Mouse (Mus musculus): ENCODE results near the gene Cramp1l.
A peak's percentile ranks its signal among the peaks of the same experiment; 100 is the strongest.

The Cramp1l gene

DNA sequence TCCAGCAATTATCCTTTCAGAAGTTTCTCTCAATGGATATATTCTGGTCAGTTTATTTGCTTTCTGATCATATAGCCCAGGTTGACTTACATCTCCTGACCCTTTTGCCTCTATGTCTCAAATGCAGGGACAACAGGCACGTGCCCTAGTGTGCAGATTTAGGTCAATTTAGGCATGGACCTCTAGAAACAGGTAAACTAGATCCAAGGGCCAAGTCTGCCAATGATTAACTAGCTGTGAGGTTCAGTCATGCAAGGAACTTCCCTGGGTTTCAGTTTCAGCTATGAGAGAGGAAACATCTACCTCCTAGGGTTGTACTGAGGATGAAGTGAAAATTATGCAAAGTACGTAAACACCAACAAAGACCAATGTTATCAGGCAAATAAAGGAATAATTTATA, 62.3 kb downstream of the Cramp1l start:
- no peak for DNase-seq

GRCm38 (mm10) chr17:24950671-24951070, 64.9 kb downstream of the Cramp1l start:
- no peak for DNase-seq

DNA sequence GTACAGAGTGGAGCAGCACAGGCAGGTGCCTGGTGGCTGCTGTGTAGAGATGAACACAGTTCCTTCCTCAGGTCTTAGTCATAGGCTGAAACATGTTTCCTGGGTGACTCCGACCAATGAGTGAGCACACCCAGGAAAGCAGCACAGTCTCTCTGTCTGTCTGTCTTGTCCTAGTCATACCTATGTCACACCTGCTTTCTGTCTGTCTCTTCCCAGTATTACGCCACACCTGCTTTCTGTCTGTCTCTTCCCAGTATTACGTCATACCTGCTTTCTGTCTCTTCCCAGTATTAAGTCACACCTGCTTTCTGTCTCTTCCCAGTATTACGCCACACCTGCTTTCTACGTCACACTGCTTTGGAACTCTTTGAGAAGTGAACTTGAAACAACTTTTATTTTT, 67.4 kb downstream of the Cramp1l start:
- DNase-seq = no peak

- peak; percentile 38 for DNase-seq
Observed at GRCm38 (mm10) chr17:24943589-24943988, 72.0 kb downstream of the Cramp1l start.

- DNase-seq = peak; percentile 23 to 29
Observed at GRCm38 (mm10) chr17:24943036-24943435, 72.6 kb downstream of the Cramp1l start.

DNA sequence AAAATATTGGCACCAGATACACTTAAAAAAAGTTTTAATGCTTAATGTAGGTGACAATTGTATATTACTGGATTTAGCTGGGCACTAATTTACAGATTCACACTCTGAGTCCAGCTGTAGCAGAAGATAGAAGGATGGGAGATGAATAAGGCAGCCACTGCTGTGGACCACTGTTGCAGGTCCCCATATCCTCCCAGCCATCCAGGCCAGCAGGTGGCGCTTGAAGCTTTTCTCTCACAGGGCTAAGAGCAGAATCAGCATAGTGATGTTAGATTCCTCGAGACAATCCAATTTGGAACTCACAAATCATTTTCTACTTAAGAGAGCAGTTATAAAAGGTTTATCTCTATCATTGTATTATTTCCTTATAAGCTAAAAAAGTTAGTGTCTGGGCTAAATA, 73.1 kb downstream of the Cramp1l start:
- DNase-seq = peak; percentile 68 to 74

GRCm38 (mm10) chr17:24937266-24937665, 78.3 kb downstream of the Cramp1l start:
- no peak for DNase-seq

DNA sequence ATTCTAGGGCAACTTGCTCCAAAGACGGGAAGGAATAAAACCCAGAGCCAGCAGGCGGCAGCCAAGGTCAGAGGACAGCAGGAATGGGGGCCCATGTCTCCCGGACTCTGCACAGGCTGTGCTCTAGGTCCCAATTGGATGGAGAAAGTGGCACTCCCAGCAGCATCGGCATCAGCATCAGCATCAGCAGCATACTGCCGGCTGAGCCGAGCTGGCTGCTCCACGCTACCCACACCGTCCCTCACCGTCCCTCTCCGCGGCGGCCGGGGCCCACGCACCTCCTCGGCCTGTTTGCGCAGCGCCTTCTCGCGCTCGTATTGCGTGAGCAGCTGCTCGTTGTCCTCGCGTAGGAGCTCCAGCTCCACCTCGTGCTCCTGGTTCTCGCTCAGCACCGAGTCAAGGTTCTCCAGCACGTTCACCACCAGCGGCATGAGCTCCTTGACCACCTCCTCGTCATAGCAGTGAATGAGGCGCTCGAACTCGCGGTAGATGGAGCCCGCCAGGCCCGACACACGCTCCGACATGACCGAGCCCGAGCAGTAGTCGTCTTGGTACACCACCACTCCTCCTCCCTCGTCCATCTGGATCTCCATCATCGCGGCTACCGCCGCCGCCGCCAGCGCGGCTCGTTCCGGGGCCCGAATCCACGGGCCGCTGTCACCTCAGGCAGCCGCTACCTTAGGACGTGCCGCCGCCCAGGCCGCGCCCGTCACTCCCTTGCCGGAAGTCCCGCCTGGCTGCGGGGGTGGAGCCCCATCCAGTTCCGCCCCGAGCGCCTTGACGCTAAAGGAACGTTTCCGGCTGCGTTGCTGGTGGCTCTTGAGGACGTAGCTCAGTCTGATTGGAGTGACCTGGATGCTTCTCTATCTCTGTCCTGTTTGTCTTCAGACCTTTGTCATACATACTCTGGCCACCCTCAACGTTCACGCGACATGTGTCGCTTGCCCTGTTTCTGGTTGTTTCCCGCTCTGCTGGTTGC, 79.0 kb downstream of the Cramp1l start, which contains the start of gene Mapk8ip3:
Gene Mapk8ip3 (minus strand): TSS at position 719 of the 979 bp plus-strand sequence.
- DNase-seq = peak; percentile 98 to 99

DNA sequence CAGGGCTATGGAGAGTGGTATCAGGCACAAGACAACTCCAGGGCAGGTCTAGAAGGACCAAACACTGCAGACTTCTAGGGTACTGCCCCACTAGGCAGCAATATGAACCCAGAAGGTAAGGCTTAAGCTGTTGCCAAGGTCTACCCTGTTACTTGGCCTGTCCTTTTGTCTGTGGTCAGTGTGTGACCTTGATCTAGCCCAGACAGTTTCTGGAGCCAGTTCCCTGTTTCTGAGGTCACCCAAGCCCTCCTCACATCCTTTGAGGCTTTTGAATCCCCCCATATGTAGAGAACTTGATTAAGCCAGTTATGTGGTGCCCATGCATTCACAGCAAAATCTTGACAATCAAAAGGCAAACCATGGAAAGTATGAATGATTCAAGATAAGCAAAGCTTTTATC, 79.9 kb downstream of the Cramp1l start:
- DNase-seq = no peak

- no peak for DNase-seq
Observed at GRCm38 (mm10) chr17:24934926-24935325, 80.7 kb downstream of the Cramp1l start.

DNA sequence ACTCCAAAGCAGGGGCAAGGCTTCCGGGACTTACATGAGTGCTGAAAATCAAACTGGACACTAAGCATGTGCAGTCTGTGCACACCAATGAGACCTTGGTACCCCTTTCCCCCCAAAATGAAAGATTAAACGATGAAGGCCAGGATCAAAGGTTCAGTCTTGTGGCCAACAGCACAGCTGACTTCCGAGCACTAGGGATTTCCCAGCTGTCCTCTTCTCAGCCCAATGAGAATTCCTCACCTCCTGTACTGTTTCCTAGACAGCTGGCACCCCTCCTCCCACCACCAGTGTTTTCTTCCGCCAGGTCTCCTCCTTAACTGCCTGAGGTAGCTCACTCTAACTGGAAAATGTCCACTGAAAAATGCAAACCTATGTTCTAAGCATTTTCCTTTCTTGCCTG, 82.4 kb downstream of the Cramp1l start:
- DNase-seq = no peak

DNA sequence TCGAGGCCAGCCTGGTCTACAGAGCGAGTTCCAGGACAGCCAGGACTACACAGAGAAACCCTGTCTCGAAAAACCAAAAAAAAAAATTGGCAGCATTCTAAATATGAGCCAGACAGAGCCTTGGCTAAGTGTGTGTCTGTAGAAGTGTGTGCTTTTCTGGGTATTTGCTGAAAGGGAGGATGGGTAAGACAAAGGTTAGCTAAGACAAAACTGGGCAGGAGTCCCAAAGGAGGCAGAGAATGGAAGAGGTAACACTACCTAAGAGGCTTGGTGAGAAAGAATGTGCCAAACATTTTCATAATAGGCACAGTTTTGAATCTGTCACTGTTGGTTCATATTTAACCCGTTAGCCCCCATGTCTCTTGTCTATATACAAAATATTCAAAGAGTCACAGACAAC, 83.2 kb downstream of the Cramp1l start:
- DNase-seq = no peak

GRCm38 (mm10) chr17:24929506-24929905, 86.1 kb downstream of the Cramp1l start:
- DNase-seq = no peak

GRCm38 (mm10) chr17:24923246-24923645, 92.3 kb downstream of the Cramp1l start:
- DNase-seq = no peak

GRCm38 (mm10) chr17:24913984-24914383, 101.6 kb downstream of the Cramp1l start:
- DNase-seq = no peak
